Mouse (Mus musculus): ENCODE results near the gene Slc38a2. TPM values are rescaled to one million over a fixed set of nuclear protein-coding genes. Genes with fewer than 3 reads are reported as not detected.

Gene Slc38a2
- total RNA-seq, 2 experiments from 2014 or later: 73.6 to 103 TPM

- intact Hi-C loops (cut with DNase I; ENCODE audit: low total_unique reads): no loop called here
- no peak for DNase-seq
Measured at GRCm38 (mm10) chr15:96724506-96724905, 25.0 kb upstream of the Slc38a2 start.

GRCm38 (mm10) chr15:96722228-96722627 lies 22.7 kb upstream of the Slc38a2 start:
- intact Hi-C loops (cut with DNase I; ENCODE audit: low total_unique reads): no loop called here
- DNase-seq: no peak

DNA sequence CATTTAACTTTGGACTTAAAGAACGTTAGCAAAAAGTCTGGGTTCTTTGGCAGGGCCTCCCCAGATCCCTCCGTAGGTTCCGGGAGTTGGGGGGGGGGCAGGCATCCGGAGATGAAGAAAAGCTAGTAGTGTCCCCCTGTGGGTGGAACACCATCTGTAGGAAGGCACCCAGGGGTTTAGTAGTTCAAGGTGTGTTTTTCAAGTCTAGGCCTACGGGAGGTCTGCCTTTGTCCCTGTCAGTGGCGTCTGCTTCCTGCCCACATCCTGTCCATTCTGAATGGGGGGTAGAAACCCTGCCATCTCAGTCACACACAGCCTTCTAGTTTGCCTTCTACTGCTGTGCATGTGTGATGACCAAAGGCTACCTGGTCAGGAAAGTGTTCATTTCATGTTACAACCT lies 20.6 kb upstream of the Slc38a2 start:
- intact Hi-C loops (cut with DNase I; ENCODE audit: low total_unique reads): no loop called here
- DNase-seq: no peak

- intact Hi-C loops (cut with DNase I; ENCODE audit: low total_unique reads): no loop called here
- peak; percentile 52 for DNase-seq
Measured at GRCm38 (mm10) chr15:96718466-96718865, 18.9 kb upstream of the Slc38a2 start.

- no peak for DNase-seq
- intact Hi-C loops (cut with DNase I; ENCODE audit: low total_unique reads): no loop called here
Measured at GRCm38 (mm10) chr15:96717181-96717580, 17.7 kb upstream of the Slc38a2 start.

- intact Hi-C loops (cut with DNase I; ENCODE audit: low total_unique reads): no loop called here
- DNase-seq: no peak
Measured at GRCm38 (mm10) chr15:96716371-96716770, 16.8 kb upstream of the Slc38a2 start.

DNA sequence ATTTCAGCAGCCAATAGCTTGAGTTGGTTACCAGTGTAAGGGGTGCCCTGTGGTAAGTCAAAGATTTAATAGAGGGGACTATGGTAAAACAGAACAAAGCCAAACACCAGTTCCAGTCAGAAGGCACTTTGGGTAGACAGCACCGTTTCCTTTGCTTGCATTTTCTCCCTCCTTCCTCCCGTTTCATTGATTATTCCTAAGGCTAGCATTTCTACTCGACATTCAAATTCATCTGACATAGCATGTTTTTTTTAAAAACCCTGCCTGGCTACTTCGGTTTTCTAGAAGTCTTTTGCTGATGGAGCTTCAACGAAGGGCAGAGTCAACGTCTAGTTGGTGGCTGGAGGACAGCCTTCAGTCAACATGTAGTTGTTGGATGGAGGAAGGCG lies 16.2 kb upstream of the Slc38a2 start:
- no peak for DNase-seq
- intact Hi-C loops (cut with DNase I; ENCODE audit: low total_unique reads): no loop called here

DNA sequence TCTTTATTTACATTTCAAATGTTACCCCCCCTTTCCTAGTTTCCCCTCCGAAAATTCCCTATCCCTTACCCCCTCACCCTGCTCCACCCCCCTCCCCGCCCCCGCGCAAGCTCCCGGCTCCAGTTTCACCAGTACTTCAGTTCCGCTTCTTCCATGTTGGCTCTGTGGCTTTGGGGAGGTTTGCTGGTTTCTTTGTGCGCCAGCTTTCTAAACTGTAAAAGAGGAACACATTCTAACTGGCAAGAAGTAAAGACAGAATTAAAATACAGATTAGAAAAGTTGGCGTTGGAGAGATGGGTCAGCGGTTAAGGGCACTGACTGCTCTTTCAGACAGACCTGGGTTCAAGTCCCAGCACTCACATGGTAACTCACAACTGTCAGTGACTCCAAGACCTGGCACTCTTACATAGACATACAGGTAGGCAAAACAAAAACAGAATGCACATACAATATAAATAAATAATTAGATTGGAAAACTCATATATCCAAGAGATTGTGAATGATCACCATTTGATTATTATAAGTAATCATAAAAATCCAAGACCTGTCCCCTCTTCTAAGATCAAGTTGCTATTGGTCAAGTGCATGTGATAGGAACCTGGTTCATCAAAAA lies 15.7 kb upstream of the Slc38a2 start:
- intact Hi-C loops (cut with DNase I; ENCODE audit: low total_unique reads): no loop called here
- no peak for DNase-seq

- no peak for DNase-seq
- intact Hi-C loops (cut with DNase I; ENCODE audit: low total_unique reads): no loop called here
Measured at GRCm38 (mm10) chr15:96714676-96715016, 15.1 kb upstream of the Slc38a2 start.

- intact Hi-C loops (cut with DNase I; ENCODE audit: low total_unique reads): no loop called here
- no peak for DNase-seq
Measured at GRCm38 (mm10) chr15:96713758-96714675, 14.5 kb upstream of the Slc38a2 start.

GRCm38 (mm10) chr15:96712338-96712737 lies 12.8 kb upstream of the Slc38a2 start:
- DNase-seq: no peak
- intact Hi-C loops (cut with DNase I; ENCODE audit: low total_unique reads): no loop called here

DNA sequence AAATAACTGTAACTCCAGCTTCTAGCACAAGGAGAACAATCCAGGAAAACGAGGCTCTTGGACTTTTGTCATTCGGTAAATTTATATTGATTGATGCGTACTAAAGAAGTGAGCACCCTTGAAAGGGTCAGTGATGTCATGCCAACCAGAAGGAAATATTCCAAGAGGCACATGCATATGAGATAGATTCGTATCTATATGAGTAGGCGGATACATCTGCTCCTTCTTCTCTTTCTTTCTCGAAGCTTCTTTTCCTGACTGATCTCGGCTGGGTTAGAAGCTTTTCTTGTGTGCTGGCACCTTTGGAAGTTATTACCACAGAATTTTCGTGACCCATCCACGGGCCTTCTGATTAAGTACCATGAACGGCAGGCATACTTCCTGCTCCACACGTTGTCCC lies 12.1 kb upstream of the Slc38a2 start:
- intact Hi-C loops (cut with DNase I; ENCODE audit: low total_unique reads): no loop called here
- DNase-seq: no peak

- intact Hi-C loops (cut with DNase I; ENCODE audit: low total_unique reads): no loop called here
- DNase-seq: no peak
Measured at GRCm38 (mm10) chr15:96710352-96711114, 11.0 kb upstream of the Slc38a2 start.

- intact Hi-C loops (cut with DNase I; ENCODE audit: low total_unique reads): loop anchor here (10.0 kb wide), 1 partner anchor 225 kb away; no protein-coding TSS in a partner anchor
- peak; percentile 98 for DNase-seq
Measured at GRCm38 (mm10) chr15:96709491-96710351, 10.2 kb upstream of the Slc38a2 start.

GRCm38 (mm10) chr15:96708976-96709490 lies 9.5 kb upstream of the Slc38a2 start:
- DNase-seq: no peak
- intact Hi-C loops (cut with DNase I; ENCODE audit: low total_unique reads): loop anchor here (10.0 kb wide), 1 partner anchor 226 kb away; no protein-coding TSS in a partner anchor

DNA sequence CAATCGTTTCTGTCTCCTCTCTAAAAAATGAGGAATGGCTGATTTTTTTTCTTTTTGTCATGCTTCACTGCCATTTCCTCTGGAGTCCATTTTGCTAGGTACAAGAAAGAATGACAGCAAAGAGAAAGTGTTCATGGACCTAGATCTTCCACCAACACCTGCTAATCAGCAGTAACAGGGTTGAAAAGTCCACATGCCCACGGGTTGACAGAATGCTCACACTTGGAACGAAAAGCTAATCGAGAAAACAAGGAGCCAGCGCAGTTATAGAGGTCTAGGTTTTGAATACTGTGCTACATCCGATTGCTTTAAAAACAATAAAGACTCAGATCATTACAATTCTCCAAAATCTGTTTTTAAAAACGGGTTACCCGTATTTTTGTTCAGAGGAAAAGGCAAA lies 8.9 kb upstream of the Slc38a2 start:
- intact Hi-C loops (cut with DNase I; ENCODE audit: low total_unique reads): loop anchor here (10.0 kb wide), 1 partner anchor 226 kb away; no protein-coding TSS in a partner anchor
- DNase-seq: no peak

DNA sequence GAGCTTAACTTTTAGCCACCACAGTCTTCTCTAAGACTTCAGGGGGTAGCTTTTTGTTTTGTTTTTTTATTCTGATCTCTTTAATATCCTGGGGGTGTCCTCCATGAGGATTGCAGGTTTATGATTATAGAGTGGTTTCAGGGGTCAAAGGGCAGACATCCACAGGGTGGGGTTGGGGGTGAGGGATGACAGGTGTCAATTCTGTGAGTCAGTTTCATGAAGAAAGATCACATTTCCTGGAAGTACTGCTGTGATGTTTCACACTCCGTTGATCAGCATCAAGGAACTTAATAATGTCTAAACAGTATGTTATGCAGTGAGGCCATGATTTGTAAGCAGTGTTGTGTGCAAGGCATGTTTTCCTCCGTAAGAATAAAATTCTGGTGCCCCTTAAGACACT lies 8.4 kb upstream of the Slc38a2 start:
- intact Hi-C loops (cut with DNase I; ENCODE audit: low total_unique reads): loop anchor here (10.0 kb wide), 1 partner anchor 227 kb away; no protein-coding TSS in a partner anchor
- DNase-seq: no peak

- intact Hi-C loops (cut with DNase I; ENCODE audit: low total_unique reads): loop anchor here (10.0 kb wide), 1 partner anchor 232 kb away; no protein-coding TSS in a partner anchor
- DNase-seq: no peak
Measured at GRCm38 (mm10) chr15:96702466-96703031, 3.0 kb upstream of the Slc38a2 start.

DNA sequence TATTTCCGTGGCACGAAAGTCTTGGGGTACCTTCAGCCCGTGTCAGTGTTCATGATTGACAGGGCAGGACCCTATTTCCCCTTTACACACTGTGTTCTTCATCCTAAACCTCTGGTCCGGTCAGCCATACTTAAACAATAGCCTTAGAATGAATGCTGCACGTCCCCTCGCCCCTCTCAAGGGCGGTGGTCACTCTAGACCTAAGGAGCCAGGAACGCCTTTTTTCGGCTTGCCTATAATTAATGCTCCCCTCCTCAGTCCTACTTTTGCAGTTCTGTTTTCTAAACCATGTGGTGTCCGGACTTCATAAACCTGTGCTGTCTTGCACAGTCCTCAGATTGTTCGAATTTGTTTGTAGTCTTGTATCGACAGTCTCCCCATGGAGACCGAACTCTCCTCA lies 1.2 kb upstream of the Slc38a2 start:
- no peak for DNase-seq
- intact Hi-C loops (cut with DNase I; ENCODE audit: low total_unique reads): loop anchor here (10.0 kb wide), 1 partner anchor 234 kb away; no protein-coding TSS in a partner anchor
